Mouse (Mus musculus) monocyte, adult 5-6 weeks (primary cell): ENCODE results near the gene Tut1. TPM values are rescaled to one million over a fixed set of nuclear protein-coding genes. Genes with fewer than 3 reads are reported as not detected.
A peak's percentile ranks its signal among the peaks of the same experiment; 100 is the strongest.
"Not testable (repeated sequence)": the region's sequence is repeated elsewhere in the genome, so short reads cannot be mapped to it uniquely, and the experiment has no call there.

Source experiments
- ATAC-seq: fragments of 153-309, 156-312 bp; replicated peaks from 2 replicates; pipeline ENCODE4 v1.8.0; 2017; ENCODE audit warnings: mild to moderate bottlenecking; ENCODE audit not compliant: low TSS enrichment, insufficient number of reproducible peaks, severe bottlenecking, poor library complexity, low FRiP score
- total RNA-seq: library from RNA; stranded (forward); fragments of 200-1000, 200-491, 200-594 nt; gene quantifications from 3 replicates; pipeline ENCODE4 v1.2.3, GENCODE M21; 2017

Gene Tut1
- total RNA-seq, 1 experiment from 2014 or later, result 16.9 TPM

DNA sequence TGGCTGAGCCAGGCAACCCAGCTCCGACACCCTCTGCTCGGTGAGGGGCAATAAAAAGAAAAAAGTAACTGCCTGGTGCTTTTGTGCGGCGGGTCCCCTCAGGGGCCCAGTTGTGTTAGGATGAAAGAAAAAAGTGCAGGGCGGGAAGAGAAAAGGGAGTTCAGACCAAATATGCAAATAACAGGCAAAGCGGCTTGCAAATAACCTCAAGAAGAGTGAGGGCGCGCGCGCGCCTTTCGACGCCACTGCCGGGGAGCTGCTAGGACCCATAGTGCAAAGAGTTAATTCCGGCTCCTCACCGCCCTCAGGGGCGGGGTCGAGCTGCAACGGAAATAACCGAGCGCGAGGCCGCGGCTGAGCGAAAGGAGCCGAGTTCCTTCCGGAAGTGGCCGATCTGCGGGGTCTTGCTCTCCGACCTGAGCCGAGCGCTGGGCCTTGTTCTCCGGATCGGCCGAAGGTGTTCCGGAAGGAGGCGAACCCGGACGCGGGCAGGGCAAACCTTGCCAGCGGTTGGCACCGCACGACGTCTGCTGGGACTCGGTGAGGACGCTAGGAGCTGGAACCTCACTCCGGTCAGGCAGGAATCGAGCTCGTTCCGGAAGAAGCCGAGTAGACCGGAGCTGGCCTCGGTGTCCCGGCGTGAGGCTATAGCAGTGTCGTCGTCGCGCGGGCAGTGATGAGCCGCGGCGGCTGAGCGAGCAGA, 12.0 kb upstream of the Tut1 start, which contains the start of gene Mta2:
Gene Mta2 (plus strand): TSS at position 361 of the 703 bp plus-strand sequence.
- ATAC-seq, result peak; percentile 92

DNA sequence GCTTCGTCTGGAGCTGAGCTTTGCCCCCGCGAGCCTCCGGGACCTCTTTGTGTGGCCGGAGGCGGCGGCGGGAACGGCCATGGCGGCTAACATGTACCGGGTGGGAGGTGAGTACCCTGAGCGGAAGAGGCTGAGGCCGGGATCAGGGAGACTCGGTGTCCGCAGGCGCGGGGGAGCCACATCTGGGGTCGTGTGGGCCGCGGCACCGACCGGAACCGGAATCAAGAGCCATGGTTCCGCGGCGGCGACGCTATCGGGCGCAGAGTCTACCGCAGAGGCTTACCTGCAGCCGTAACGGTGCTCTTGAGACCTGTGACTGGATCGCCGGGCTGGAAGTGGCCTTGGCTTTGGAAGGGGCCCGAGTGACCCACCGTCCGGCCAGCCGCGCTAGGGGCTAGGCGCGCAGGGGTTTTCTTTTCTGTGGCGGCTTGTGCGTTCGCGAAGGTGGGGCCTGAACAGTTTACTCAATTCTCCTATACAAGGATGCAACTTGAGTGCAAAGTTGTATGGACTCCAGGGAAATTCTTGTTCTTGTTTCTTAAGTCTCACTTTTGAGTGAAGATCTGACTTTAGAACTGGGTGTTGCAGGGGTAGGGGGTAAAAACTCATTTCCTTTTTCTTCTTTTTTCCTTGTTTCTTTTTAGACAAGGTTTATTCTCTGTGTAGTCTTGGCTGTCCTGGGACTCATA, 11.2 kb upstream of the Tut1 start:
- ATAC-seq, result no peak

DNA sequence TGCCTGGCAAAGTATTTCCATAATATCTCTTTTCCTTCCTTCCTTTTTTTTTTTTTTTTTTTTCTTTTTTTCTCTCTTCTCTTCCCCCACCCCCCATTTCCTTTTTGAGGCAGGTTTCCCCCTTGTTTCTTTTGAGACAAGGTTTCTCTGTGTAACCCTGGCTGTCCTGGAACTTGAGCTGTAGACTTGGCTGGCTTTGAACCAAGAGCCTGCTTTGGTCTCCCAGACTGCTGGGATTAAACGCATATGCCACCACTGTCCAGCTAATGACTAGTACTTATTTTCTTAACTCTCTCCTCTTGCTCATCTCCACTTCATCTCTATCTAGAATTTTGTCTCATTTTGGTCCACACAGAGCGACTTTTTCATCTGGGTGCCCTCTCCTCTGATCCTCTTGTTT, 10.6 kb upstream of the Tut1 start:
- no peak for ATAC-seq

GRCm38 (mm10) chr19:8944062-8944461, 9.6 kb upstream of the Tut1 start:
- ATAC-seq, result no peak

DNA sequence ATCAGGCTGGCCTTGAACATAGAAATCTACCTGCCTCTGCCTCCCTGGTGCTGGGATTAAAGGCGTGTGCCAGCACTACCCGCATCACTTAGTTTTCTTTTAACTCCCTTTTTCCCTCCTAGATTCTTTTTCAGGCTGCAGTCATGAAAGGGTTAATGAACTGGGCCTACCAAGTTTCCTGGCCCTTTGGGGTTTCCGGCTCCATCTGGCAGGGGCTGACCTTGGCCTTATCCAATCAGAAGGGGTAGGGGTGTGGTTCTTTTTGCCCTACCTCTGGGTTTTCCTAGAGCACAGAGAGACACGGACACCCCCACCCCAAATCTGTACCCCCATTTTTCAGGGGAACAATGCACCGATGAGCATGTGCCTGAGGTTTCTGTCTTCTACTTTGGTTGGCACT, 8.9 kb upstream of the Tut1 start:
- ATAC-seq, result no peak

DNA sequence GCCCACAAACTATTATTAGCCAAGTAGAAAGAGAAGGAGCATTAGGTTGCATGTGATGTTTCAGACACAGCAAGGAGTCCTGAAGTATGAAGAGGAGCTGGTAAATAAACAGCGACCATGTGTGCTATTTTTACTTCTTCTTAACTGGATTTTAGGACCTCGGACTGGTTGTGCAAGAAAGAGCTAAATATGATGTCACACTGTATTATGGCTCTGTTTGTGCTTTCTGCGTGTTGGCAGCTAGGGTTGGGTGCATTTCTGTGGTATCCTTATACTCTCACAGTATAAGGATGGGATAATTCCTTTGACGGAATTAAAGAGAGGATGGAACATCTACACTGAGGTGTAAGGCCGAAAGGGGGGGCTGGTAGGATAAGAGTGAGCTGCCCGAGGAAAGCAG, 8.4 kb upstream of the Tut1 start:
- ATAC-seq, result no peak

DNA sequence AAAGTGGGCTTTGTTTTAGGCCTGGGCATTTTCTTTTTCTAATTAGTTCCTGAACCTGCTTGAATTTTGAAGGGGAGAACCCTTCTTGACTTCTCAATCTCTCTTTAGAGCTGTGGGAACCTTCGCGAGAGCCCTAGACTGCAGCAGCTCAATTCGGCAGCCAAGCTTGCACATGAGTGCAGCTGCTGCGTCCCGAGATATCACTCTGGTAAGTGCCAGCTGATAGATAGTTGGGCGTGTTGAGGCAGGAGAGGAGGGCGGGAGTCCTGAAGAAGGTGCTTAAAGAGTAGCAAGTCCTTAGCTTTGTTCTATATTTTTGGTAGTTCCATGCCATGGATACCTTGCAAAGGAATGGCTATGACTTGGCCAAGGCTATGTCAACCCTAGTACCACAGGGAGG, 6.7 kb upstream of the Tut1 start:
- ATAC-seq, result no peak

- no peak for ATAC-seq
Measured at GRCm38 (mm10) chr19:8950190-8950589, 3.5 kb upstream of the Tut1 start.

GRCm38 (mm10) chr19:8952241-8952640, 1.4 kb upstream of the Tut1 start:
- no peak for ATAC-seq

DNA sequence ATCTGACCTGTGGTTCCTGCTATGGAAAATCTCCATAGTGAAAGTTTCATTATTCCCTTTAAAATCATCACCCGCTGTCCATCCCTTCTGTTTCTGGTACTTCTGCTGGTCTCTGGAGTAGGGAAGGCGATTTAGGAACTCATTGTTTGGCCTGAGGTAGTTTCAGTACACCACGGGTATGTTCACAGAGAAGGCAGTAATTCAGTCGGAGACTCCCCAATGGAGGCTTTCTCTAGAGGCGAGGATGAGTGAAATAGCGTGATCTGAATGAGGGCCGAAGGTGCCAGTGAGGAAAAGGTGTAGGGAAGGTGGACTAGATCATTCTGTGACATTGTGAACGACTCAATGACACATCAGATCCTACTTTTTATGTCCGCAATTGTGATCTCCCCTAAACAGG, 524 bp downstream of the Tut1 start:
- ATAC-seq, result no peak

DNA sequence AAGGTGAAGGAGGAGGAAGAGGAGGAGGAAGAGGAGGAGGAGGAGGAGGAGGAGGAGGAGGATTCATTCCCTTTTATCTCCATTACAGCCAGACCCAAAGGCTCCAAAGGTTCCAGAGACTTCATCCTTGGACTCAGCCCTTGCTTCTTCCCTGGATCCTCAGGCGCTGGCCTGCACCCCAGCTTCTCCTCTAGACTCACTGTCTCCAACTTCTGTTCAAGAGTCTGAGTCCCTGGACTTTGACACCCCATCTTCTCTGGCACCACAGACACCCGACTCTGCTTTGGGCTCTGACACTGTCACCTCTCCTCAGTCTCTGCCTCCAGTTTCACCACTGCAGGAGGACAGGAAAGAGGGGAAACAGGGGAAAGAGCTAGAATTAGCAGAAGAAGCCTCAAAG, 8.6 kb downstream of the Tut1 start:
- no peak for ATAC-seq

GRCm38 (mm10) chr19:8965075-8965474, 11.4 kb downstream of the Tut1 start:
- no peak for ATAC-seq

GRCm38 (mm10) chr19:8965771-8966170, 12.1 kb downstream of the Tut1 start:
- ATAC-seq, result no peak

DNA sequence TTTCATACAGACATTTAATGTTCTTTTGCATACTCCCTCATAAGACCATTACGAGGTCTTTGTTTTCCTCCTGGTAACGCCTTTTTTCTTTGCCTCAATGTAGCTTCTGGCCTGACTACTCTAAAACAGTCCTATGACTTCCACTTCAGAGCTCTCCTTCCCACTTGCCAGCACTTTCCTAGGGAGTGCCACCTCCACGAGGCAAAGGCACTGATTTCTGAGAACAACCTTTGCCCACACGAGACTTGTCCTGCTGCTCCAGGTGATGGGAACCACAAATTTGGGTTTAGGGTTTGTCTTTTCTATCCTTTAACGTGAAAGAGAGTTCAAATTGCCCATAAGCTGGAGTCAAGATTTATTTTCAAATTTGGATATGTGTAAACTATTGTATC, 12.5 kb downstream of the Tut1 start:
- no peak for ATAC-seq

DNA sequence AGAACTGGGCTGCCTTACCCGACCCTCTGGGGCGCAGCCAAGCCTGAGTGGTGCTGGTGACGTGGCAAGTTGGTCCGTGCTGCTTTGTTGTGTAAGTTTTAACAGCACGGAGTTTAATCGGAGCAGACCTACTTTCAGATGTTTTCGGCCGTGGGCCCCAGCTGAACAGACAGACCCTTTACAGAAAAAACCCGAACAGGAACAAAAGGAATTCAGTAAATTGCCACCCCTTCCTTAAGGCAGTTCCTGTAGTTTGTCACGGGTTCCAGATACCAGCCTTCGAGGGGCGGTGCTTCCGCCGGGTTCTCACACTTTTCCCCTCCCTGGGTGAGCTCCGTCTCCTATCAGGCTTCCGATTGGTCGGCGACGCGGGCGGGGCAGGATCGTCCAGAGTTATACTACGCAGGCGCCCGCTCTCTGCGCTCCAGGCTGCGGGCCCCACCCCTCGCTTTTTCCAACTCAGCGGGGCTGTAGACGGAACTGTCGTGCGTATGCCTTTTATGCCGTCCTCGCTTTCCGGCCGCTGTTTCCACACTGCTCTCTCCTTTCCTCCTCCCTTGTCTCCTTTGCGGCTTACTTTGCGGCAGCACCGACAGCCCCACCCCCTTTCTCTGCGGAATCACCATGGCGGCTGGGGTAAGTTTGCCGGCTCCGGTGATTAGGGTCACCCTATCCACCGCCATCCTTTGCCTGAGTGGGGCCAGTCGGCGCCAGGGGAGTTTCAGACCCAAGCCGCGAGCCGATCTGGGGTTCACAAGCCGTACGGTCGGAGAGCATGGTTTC, 13.1 kb downstream of the Tut1 start, which contains the start of gene Eef1g:
Gene Eef1g (plus strand): TSS at position 452 of the 783 bp plus-strand sequence.
- peak; percentile 90 for ATAC-seq

DNA sequence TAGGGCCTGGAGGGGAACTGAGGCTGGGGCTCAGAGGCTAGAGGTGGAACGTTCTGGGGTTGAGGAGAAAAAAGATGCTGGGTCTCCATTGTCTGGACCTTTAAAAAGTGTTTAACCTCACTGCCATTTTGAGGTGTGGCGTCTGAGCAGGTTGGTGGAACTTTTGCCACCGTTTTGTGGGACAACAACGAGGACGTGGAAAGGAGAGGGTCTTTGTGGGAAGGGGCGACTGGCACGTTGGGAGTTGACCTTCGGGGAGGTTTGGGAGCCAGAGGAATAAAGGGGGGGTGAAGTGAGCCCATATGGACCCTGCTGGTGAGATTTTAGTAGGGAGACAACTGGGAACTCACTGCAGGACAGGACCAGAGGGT, 13.7 kb downstream of the Tut1 start:
- ATAC-seq, result no peak

DNA sequence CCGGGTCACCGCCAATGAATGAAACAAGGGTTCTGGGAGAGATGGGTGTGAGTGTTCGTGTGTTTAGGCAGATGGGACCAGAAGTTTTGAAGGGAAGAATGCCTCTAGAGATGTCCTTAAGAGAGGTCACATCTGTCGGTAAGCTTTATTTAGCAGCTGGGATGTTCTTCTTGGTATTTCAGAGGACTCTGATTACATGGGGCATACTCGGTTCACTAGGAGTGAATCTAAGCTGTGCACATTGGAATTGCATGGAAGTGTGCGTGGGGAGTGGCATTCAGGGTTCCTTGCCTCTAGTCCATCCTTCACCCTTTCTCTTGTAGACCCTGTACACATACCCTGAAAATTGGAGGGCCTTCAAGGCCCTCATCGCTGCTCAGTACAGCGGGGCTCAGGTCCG, 14.2 kb downstream of the Tut1 start:
- ATAC-seq, result no peak

DNA sequence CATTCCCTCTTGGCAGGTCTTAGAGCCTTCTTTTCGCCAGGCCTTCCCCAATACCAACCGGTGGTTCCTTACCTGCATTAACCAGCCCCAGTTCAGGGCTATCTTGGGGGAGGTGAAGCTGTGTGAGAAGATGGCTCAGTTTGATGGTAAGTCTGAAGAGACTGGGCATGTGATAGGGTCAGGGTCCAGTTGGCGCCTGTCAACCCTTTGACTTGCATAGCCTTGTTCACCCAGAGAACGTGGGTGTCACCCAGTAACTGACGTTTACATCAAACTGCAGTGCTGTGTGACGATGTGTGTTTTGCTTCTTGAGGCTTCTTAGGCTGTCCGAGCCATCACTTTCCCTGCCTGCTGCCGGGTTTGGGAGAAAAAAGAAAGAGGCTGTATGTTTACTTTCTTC, 18.8 kb downstream of the Tut1 start:
- not testable (repeated sequence) for ATAC-seq

DNA sequence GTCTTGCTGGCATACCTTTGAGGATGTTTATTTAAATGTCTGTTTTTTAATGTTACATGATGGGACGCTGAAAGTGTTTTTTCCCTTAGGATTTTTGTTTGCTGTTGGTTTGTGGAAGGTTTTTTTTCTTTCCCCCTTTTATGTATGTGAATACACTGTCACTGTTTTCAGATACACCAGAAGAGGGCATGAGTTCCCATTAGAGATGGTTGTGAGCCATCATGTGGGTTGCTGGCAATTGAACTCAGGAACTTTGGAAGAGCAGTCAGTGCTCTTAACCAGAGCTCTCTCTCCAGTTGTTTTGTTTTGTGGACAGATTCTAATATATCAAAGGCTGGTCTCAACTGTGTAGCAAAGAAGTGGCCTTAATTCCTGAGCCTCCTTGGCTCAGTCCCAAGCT, 21.0 kb downstream of the Tut1 start:
- no peak for ATAC-seq

DNA sequence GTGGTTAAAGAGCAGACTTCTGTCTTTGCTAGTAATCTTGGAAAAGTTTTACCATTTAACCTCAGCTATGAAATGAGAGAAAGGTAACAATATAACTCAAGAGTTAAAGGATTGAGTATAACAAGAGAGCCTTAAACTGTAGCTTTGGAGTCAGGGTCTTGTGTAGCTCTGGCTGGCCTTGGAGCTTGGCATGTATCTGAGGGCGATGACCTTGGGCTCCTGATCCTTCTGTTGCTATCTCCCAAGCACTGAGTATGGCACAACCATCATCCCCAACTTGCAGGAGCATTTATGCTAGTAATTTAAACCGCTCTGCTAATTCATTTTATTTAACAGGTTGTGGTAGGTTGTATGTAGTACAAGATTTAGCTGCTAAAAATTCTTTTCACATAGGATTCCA, 21.8 kb downstream of the Tut1 start:
- no peak for ATAC-seq
